Mouse (Mus musculus): ENCODE measurements around the gene Tmem74b.

The Tmem74b gene

DNA sequence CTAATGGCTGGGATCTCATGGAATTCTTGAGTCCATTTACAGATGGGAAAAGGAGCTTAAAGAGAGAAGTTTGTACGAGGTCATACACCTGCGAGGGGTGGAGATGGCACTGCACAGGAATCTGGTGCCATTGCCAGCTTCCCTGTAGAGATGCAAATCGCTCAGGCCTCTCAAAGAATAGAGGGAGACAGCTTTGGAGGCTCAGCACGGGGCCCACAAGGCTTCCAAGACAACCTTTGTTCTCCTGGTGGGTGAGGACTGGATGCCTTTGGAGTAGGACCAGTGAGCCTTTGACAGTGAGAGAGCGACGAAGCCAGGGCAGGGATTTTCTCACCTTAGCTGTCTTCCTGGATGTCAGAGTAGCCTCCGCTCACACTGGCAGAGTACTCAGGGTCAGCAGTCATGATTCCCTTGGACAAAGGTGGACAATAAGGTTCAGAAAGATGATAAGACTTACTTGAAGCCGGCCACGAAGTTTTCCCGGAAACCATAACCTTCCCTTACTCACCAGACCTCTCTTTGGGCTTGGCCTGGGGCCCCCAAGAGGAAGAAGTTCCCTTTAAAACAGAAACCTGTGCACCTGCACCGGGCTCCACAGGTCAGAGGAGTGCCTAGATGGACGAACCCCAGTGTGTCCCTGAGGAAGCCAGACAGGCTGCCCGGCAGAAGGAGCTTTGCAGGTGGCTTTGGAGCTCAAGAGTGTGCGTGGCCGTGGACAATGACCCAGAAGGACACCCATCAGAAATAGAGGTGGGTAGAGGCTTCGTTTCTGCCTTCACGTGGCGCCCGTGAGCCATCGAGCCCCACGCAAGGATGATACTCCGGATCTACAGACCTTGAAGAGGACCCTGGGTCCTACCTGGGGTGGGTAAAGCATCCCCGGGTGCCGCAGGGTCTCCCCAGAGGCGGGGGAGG lies at the start of gene Tmem74b:
Tmem74b (plus strand) TSS at position 778 of the 915 bp plus-strand sequence.
- DNase-seq (ENCODE audit: low spot score) = no peak

- no peak for DNase-seq (ENCODE audit: low spot score)
Measured at GRCm38 (mm10) chr2:151652053-151652452, 49.8 kb upstream of the Tmem74b start.

DNA sequence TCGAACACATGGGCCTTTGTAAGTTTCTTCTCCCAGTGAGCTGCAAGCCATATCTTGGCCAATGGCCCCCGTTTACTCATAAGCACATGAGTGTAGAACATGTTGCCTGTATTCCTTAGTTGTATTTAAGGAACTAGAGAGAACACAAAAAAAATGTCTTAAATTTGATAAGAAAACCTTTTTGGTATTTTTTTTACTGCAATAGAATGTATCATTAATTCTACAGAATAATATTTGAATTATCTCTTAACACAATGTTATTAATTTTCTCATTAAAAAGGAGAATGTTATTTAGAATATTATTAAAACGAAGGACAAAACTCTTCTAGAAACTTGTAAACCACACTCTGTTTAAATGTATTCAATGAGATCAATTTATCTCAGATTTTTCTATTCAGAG lies 33.4 kb upstream of the Tmem74b start, which contains the start of gene Rad21l:
Rad21l (minus strand) TSS at position 101 of the 400 bp plus-strand sequence.
- no peak for DNase-seq (ENCODE audit: low spot score)

DNA sequence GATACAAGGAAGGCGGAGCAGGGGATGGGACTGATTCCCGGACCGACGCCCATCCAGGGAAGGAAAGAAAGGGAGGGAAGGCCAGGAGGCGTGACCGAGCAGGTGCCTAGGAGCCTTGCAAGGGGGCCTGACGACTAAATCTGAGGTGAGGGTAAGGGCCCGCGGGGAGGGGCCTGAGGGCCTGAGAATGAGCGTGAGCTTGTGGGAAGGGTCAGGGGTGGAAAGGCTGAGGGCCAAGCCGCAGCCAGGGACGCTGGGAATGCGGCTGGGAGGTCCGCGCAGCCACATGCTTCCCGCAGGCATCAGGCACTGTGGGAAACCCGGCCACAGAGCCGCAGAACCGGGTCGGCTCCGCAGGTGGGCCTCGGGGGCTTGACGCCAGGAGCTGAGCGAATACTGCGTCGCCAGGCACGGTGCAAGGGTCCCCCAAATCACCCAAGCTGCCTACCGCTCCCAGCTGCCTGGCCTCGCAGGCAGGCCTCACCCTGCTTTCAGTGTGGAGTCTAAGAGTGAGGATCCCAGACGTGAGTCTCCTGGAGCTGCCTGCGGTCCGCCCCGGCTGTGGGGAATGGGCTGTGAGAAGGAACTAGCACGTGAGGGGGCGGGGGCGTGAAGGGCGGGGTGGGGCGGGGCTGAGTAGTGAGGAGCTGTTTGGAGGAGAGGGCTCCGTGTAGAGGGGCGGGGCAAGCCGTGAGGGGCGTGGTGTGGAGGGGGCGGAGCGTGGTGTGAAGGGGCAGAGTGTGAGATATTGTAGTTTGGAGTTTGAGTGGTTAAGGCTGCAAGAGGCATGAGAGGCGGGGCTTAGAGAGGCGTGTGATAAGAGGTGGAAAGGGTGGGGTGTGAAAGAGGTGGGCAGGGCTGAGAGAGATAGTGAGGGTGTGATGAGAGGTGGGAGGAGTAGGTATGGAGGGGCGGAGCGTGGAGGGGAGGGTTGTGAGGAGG lies 31.5 kb upstream of the Tmem74b start:
- DNase-seq (ENCODE audit: low spot score) = no peak

DNA sequence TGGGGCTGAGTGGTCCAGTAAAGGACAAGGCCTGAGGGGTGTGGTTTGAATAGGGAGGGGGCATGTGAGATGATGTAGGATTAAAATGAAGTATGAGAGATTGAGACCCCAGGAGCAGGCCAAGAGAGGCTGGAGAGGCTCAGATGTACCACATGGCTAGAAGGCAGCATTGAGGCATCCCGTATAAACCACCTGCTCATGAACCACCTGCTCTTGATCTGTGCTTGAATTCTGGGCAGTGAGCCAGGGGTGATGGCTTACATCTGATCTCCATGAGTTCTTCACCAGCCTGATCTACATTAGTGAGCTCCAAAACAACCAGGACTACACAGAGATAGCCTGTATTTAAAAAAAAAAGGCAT lies 30.9 kb upstream of the Tmem74b start:
- no peak for DNase-seq (ENCODE audit: low spot score)

DNA sequence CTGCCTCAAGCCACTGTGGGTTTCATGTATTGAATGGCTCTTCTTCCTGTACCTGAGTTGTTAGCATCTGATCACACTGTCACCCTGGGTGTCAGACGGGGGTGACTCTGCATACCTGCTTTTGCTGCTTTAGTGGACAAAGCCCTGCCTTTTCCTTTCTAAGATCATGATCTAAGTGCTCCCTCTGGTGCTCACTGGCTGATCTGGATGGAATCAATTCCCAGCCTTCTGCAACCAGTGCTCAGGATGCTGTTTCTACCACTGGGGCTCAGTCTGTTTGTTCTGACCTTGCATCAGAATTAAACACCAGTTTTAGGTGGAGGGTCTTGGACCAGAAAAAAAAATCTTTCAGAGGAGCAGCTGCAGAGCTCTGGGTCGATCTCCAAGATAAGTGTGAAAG lies 25.6 kb upstream of the Tmem74b start:
- DNase-seq (ENCODE audit: low spot score) = no peak

- DNase-seq (ENCODE audit: low spot score) = peak; percentile 27
Measured at GRCm38 (mm10) chr2:151682357-151682756, 19.5 kb upstream of the Tmem74b start.

DNA sequence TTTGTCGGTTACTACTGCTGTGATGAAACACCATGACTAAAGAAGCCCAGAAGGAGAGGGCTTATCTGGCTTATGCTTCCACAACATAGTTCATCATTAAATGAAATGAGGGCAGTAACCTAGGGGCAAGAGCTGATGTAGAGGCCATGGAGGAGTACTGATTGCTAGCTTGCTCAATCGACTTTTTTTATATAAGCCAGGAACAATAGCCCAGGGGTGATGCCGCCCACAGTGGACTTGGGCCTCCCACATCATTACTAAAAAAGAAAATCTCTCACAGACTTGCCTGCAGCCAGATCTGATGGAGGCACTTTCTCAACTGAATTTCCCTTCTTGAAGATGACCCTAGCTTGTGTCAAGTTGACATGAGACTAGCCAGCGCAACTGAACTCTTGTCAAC lies 18.8 kb upstream of the Tmem74b start:
- no peak for DNase-seq (ENCODE audit: low spot score)

- no peak for DNase-seq (ENCODE audit: low spot score)
Measured at GRCm38 (mm10) chr2:151702146-151702850, 490 bp downstream of the Tmem74b start.

DNA sequence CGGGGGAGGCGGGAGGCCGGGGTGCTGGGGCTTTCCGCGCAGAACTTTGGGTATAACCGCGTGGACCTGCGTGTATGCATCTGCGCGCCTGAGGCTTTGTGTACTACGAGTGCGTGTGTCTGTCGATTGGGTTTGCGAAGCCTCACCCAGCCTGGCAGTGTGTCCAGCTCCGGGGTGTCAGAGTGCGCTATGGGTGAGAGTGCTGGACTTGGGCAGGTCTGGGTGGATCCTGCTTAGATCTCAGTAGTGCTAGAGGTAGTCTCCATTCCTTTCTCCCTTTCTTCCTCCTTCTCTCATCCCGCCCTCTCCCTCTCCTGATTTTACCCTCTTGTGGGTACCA lies 1.0 kb downstream of the Tmem74b start:
- DNase-seq (ENCODE audit: low spot score) = no peak

DNA sequence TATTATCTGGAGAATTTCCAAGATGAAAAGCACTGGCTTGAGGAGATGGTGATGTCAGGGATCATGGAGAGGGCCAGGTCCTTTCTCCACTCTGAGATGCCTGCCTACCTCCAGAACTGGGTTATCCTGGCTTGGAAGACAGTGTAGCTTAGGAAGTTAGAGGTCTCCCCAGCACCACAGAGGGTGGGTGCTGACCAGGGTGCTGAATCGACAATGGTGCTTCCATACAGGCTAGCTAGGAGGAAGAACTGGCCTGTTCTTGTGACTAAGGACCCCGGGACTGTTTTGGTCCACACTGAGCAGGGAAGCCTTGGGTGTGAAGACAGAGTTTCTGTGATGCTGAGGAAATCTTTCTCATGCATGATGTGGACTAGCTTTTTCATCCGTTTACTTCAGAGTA lies 10.8 kb downstream of the Tmem74b start:
- DNase-seq (ENCODE audit: low spot score) = peak; percentile 40

DNA sequence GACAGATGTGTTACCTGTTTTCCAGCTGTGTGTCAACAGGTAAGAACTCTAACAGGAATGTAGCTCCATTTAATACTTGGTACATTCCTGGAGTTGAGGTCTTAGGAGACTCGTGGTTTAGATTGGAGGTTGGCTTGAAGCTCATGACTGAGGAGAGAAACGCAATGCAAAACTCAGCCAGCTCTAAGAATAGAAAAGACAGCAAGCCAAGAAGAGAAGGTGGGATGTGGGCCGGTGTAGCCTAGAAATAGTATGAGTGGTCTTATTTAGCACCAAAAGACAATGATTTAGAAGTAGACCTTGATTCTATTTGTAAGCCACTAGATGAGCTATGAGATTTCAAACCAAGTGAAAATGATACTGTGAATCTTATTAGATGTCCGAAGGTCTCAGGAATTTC lies 13.7 kb downstream of the Tmem74b start:
- no peak for DNase-seq (ENCODE audit: low spot score)

DNA sequence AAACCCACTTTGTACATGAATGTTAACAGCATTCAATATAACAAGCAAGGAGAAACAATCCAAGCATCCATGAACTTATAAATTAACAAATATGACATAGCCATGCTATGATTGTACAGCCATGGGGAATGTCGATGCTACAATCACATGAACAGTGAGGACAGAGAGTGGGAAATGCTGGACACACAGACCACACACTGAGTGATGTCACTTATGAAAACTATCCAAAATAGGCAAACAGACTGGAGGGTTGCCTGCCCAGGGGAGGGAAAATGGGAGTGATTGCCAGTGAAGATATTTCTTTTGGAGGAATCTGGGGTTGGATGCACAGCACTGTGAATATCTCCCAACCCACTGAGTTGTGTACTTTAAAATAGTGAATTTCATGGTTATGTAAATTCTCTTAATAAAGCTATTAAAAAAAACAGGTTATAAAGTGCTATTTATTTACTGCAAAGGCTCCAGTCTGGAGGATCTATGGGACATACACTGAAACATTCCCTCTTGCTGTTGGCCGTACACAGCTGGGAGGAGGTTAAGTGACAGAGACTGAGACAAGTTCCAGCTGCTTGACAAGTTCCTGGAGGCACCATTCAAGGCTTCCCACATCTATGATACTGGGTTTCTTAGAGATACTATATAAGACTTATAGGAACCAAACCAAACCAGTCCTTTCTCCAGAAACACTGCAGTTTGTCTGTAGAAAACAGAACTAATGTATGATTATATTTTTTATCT lies 14.7 kb downstream of the Tmem74b start:
- DNase-seq (ENCODE audit: low spot score) = no peak

DNA sequence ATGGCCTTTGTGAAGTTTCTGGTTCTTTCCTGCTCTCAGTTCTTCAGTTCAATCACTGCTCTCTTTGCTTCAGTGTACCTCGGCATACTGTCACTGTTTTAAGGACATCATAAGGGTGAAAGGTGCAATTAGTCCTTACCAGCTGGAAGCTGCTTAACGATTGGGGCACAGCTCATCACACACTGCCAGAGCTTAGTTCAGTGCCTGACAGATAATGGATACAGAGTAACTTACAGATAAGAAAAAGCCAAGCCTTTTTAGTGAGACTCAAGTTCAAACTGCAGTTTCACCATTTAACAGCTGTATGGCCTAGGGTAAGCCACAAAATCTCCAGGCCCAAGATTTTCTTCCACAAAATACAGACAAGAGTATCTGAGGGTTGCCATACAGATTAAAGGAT lies 22.3 kb downstream of the Tmem74b start:
- DNase-seq (ENCODE audit: low spot score) = no peak

DNA sequence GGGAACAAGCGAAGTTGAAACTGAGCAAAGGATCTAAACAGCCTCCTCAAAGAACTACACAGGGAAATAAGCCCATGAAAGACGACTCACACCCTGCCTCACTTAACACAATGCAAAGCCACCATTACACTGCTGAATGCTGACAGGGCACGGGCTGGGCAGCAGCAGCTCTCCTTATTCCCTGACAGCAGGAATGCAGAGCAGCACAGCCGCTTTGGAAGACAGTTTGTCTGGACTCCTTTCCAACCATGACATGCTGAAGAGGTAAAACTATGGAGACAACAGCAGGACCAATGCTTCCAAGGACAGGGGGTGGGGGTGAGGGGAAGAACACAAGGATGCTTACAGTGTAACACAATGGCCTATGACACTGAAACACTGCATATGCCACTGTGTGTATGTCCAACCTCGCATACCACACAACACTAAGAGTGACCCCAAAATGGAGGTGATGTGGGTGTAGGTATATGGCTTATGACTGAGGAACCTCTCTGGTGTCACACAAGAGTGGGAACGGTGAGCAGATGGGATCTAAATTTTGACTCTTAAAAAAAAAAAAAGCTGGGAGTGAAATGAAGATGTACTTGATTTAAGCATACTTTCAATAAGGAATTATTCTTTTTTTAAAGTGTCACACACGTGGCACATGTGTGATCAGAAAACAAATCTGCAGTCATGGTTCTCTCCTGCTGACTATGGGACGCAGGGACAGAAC lies 31.5 kb downstream of the Tmem74b start:
- no peak for DNase-seq (ENCODE audit: low spot score)

GRCm38 (mm10) chr2:151735422-151735821 lies 33.6 kb downstream of the Tmem74b start:
- DNase-seq (ENCODE audit: low spot score) = no peak

- no peak for DNase-seq (ENCODE audit: low spot score)
Measured at GRCm38 (mm10) chr2:151738460-151738859, 36.7 kb downstream of the Tmem74b start.

GRCm38 (mm10) chr2:151739081-151739480 lies 37.3 kb downstream of the Tmem74b start:
- peak; percentile 17 for DNase-seq (ENCODE audit: low spot score)

GRCm38 (mm10) chr2:151739505-151739904 lies 37.7 kb downstream of the Tmem74b start:
- no peak for DNase-seq (ENCODE audit: low spot score)

GRCm38 (mm10) chr2:151740741-151741526 lies 39.1 kb downstream of the Tmem74b start:
- peak; percentile 91 for DNase-seq (ENCODE audit: low spot score)
